Mouse (Mus musculus) adrenal gland, adult 2 months (tissue): ENCODE data around the gene Zfp771. TPM values are rescaled to one million over a fixed set of nuclear protein-coding genes. Genes with fewer than 3 reads are reported as not detected.

Source experiments
- DNase-seq: peaks from one replicate; pipeline ENCODE4 v3.0.0; 2021
- polyA plus RNA-seq: library from polyadenylated mRNA; depleted of rRNA; stranded (reverse); fragments of >200 nt; gene quantifications from 2 replicates; pipeline ENCODE4 v1.2.3, GENCODE M21; 2012
- total RNA-seq, 2 experiments: library from RNA; stranded (reverse); gene quantifications; 2 replicates each; pipeline ENCODE4 v1.2.3; 2021

Gene Zfp771
- total and polyA plus RNA-seq, 3 experiments: 27.1 to 295 (median 32.4) TPM

GRCm38 (mm10) chr7:127253341-127253740 is 9.3 kb downstream of the Zfp771 start:
- DNase-seq: no peak

GRCm38 (mm10) chr7:127253821-127254769 is 10.0 kb downstream of the Zfp771 start:
- DNase-seq: peak; percentile 96

DNA sequence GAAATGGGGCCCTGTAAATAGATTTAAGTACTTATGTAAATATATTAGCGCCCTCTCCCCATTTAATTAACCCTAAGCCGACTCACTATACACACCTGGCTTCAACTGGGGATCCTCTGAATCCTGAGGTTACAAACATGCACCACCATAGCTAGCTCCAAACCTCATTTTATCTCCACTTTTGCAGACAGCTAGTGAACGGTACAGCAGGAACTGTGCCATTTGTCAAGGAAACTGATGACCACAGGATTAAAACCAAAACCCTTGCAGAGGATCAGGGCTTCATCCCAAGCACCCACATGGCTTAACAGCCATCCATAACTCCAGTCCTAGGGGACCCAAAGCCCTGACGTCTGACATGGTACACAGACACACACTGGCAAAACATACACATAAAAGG is 10.9 kb downstream of the Zfp771 start:
- no peak for DNase-seq

GRCm38 (mm10) chr7:127255965-127256364 is 11.9 kb downstream of the Zfp771 start:
- DNase-seq: no peak

- DNase-seq: no peak
These were observed 12.4 kb downstream of the Zfp771 start for GRCm38 (mm10) chr7:127256518-127256917.

GRCm38 (mm10) chr7:127259186-127259905 is 15.3 kb downstream of the Zfp771 start:
- DNase-seq: no peak

GRCm38 (mm10) chr7:127260309-127261111 is 16.4 kb downstream of the Zfp771 start, which contains the start of gene Dctpp1:
Gene Dctpp1, minus strand, starts transcription at chr7:127260709.
- DNase-seq: peak; percentile 98

GRCm38 (mm10) chr7:127262218-127262961 is 18.3 kb downstream of the Zfp771 start:
- no peak for DNase-seq

- no peak for DNase-seq
These were observed 19.5 kb downstream of the Zfp771 start for GRCm38 (mm10) chr7:127263526-127263925.

DNA sequence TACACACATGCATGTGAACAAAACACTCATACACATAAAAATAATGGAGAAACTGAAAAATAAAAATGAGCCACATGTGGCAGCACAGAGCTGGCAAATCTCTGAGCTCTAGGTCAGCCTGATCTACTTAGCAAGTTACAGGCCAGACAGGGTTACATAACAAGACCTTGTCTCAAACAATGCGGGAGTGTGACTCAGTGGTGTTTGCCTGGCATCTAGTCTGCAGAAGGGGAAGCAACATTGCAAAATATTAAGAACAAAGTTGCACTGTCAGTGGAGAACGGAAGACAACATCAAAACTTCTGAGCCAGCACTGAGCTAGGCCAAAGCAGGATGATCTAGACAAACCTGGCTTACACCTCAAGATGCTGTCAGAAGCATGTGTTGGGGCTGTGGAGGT is 26.2 kb downstream of the Zfp771 start:
- peak; percentile 59 for DNase-seq

DNA sequence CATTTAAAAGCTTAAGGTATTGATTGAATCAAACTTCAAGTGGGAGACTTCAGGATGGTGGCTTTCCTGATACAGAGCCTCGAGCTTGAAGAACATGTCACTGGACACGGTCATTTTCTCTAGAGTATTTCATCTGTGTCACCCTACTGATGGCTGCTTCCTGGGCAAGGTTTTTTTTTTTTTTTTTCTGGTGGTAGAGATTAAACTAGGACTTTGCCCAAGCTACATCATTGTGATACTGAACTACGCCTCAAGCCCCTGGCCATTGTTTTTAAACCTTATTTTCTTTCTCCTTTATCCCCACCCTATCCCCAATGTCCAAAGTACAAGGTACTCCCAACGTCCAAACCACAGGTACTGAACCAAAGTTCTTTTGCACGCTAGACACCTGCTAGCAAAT is 26.6 kb downstream of the Zfp771 start:
- DNase-seq: no peak

DNA sequence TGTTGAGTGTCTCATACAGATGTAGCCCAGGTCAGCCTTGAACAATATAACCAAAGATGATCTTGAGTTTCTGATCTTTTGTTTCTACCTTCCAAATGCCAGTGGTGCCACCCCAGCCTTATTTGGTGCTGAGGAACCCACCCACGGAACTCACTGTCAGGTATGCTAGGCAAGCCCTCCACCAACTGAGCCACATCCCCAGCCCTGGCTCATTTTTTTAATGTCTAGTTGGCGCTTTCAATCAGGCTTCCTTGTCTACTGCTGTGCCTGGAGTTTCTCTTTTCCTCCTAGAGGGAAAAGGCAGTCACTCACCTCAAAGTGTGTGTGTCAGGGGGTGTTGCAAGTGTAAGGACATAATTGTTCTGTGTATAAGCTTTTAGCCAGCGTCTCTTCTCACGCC is 27.0 kb downstream of the Zfp771 start:
- DNase-seq: no peak

- DNase-seq: peak; percentile 33
These were observed 28.5 kb downstream of the Zfp771 start for GRCm38 (mm10) chr7:127272566-127272965.

- DNase-seq: peak; percentile 72
These were observed 29.2 kb downstream of the Zfp771 start for GRCm38 (mm10) chr7:127273118-127273923.

GRCm38 (mm10) chr7:127273925-127274789 is 30.1 kb downstream of the Zfp771 start, which contains the start of gene Sephs2:
Gene Sephs2, minus strand, starts transcription at chr7:127274055.
- DNase-seq: peak; percentile 96

GRCm38 (mm10) chr7:127276519-127276961 is 32.5 kb downstream of the Zfp771 start:
- no peak for DNase-seq

- peak; percentile 57 for DNase-seq
These were observed 34.2 kb downstream of the Zfp771 start for GRCm38 (mm10) chr7:127278311-127278710.

DNA sequence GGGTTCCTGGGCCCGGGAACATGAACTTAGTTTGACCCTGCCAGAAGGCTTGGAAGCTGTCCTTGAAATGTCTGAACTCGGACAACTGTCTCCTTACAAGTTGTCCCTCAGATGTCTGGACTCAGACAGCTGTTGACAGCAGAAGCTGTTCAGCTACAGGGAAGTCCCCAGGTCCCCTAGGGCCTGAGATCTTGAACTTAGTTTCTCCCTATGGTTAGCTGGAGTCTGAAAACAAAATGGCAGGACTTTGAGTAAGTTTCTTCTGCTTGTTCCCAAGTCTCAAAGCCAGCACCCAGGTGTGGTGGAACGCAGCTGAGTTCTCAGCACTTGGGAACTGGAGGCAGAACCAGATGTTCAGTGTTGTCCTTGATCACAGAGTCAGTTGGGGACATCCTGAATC is 36.0 kb downstream of the Zfp771 start:
- DNase-seq: no peak

GRCm38 (mm10) chr7:127281114-127281513 is 37.0 kb downstream of the Zfp771 start:
- no peak for DNase-seq
